Mouse (Mus musculus): ENCODE results near the gene Tmem128.

Tmem128 gene

DNA sequence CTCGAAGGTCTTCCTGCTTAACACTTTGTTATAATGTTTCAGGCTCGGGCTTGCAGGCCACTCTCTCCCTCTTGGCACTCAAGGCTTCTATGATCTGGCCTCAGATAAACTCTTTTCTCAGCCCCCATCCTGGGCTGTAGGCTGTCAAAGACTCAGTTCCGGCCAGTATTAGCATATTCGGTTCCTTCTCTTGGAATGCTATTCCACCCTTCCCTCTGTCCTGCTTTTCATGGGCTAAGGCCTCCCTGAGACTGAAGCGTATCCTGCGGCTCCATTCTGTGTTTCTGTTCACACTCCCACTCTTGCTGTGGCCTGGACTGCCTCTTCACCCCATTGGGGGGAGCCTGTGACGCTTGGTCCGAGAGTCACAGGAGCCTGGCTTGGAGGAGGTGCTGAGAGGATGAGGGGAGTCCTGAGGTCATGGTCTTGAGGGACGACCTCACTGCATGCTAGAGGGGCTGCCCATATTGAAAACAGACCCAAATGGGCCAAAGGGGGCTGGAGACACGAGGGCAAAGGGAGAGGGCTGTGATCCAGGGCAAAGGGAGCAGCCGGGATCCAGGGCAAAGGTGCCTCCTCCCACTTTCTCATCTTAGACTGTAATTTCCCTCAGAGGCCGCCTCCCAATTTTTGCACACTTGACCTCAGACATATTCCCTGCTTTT, 18.1 kb downstream of the Tmem128 start:
- no peak for DNase-seq (ENCODE audit: low spot score)

DNA sequence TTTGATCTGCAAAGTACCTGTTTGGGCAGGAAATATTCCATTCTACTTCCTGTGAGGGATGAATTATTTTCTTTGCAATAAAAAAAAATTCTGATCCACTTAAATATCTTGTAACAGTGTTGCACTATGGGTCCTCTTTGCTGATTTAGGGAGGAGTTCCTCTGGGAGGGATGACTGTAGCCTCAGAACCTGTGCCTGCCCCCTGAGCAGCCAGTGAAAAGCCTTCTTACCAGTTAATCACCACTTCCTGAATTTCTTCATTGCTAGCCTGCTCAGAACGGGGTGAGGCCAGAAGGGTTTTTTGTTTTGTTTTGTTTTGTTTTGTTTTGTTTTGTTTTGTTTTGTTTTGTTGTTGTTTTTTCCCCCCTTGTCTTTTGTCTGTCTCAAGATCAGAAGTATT, 20.1 kb downstream of the Tmem128 start:
- no peak for DNase-seq (ENCODE audit: low spot score)

DNA sequence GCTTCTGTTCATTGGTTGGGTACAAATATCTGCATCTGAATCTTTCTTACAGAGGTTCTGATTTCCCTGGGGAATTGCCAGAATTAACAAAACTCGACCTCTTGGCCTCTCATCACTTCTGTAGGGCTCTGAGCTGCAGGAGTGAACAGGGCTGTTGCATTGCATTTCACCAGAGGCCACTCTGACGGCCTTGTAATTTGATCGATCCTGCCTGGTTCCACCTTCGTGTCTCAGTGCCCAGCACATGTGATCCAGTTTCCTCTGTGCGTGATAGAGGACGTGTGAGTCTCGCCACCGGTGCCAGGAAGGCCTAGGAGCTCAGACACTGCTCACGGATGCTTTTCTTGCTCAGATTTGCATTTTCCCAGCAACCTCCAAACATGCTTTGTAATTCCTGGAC, 25.7 kb downstream of the Tmem128 start:
- no peak for DNase-seq (ENCODE audit: low spot score)

DNA sequence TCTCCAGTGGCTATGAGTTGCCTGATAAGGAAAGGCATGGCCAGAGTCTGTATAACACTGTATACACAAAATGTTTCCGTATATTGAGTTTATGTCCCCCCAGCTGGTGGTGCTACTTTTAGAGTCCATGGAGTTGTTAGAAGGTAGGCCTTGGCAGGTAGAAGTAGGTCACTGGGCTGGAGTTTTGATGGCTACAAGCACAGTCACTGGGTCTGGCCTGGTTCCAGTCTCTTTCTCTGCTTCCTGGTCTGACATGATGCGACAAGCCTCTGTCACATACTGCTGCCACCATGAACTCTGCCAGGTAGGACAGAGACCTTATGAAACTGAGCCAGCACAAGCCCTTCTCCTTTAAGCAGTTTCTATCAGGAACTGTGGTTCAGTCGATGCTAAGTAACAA, 28.5 kb downstream of the Tmem128 start:
- no peak for DNase-seq (ENCODE audit: low spot score)

DNA sequence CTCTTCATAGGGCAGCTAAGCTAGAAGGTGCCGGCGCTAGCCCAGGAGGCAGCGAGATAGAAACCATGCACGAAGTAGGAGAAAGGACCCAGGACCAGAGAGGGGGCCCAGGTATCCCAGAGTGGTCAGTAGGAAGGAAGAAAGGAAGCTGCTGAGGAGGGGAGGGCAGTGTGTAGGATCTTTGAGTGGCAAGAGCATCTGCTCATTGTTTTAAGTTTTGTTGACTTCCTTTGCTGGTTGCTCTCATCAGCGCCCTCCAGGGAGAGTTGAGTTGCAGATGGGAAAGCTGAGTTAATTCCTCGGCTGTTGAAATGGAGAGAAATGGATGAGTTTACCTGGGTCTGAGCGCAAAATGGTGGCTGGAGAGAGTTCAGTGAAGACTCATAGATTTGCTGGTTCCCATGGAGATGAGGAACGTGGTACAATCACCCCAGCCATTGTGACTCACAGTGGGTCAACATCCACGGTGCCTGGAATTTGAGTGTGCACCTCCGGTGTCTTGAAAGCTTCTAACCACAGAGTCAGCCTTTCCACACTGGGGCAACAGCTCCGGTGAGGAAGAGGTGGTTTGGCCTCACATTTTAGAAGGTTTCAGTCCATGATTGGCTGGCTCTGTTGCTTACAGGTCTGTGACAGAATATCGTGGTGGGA, 41.9 kb downstream of the Tmem128 start:
- DNase-seq (ENCODE audit: low spot score), result no peak

DNA sequence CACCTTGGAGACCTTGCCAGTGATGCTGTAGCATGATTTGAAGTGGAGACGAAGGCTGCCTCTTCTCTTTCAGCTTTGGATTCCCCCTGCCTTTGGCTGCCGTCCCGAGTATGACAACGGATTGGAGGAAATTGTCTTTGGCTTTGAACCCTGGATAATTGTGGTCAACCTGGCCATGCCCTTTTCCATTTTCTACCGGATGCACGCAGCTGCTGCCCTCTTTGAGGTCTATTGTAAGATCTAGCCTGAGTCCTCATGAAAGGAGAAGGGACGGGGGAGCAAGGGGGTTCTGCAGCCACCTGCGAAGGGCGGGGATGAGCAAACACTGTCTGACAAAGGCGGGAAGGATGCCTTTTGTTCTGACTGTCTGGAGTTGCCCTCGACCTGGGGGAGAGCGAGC, 42.7 kb downstream of the Tmem128 start:
- DNase-seq (ENCODE audit: low spot score), result no peak

DNA sequence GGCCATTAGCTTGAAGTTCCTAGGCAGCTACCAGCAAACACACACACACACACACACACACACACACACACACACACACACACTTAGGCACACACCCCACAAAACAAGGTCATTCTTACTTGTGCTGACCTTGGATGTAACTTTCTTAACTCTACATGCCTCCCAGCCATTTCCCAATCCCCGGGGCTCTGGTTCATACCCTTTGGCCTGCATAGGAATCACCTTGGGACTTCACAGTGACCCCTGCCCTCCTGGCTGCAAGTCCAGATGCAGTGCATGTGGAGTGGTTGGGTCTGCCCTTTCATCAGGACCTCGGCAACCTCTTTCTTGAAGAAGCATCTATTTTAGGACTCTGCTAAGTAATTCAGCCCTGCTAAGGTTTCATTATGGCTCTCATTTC, 45.3 kb downstream of the Tmem128 start:
- DNase-seq (ENCODE audit: low spot score), result no peak

DNA sequence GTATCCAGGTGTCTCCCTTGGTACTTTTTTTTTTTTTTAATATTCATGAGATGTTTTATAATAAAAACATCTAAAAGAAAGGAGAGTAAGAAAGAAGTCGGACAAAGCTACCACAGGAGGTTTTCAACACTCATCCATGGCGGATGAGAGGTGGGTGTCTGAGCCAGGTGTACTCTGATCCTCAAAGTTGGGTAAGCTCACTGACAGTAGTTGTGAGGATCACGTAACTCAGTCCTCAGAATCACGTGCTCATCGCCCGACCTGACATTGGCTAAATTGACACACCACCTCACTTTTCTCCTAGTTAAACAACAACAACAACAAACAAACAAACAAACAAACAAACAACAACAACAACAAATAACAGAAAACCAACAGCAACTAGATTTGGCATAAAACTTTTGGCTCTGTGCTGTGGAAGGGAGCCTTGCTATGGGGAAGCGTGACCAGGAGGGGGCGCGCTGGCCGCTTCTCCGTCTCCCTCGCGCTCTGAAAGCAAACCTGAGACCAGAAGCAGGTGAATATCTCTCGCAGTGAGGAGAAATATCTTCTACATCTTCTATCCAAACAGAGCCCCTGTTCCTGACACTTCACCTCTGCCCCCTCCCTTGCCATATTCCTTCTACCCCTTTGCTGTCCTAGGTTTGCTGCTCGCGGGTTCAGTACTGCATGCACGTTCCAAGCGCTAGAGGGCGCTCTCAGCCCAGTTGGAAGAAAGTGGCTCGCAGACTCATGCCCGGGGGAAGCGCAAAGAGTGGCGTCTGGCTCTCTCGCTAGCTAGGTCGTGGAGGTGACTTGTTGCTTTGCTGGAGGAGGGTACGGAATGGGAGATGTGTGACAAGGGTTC, 47.5 kb downstream of the Tmem128 start:
- peak; percentile 89 for DNase-seq (ENCODE audit: low spot score)

DNA sequence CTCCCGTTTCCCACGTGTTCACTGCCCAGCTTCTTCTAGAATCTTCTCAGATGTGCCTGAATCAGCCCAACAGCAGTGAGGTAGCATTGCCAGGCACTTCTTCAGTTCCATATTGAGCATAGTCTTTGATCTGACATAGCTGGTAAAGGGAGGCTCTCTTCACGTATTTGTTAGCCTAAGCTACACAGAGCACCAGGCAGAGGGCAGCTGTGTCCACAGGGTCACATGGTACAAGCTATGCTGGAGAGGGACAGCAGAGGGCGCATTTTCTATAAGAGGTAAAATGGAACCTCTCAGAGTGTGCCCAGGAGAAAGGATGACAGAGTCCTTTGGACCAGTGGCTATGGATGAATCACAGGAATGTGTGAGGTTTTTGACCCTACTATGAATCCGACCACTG, 48.9 kb downstream of the Tmem128 start:
- DNase-seq (ENCODE audit: low spot score), result peak; percentile 42

DNA sequence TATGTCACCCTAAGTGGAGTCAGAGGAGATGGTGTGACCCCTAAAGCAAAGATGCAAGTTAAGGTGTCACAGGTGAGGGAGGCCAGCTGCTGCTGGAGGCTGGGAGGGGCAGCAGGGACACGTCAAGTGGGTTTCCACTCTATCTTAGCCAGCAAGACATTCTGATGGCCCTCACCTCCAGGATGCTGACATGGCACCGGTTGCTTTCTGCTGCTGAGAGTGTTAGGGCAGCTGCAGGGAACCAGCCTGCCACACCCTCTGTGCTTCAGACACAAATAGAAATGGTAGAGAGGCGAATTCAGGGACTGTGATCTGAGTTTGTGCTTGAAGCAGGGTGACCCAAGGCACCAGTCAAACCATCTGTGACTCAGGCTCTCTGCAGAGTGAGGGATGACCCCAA, 49.8 kb downstream of the Tmem128 start:
- no peak for DNase-seq (ENCODE audit: low spot score)

Measured in layer of hippocampus, adult 9-10 months (tissue).